ENCODE assay signal across 13 mouse cellular contexts in the genomic region with DNA sequence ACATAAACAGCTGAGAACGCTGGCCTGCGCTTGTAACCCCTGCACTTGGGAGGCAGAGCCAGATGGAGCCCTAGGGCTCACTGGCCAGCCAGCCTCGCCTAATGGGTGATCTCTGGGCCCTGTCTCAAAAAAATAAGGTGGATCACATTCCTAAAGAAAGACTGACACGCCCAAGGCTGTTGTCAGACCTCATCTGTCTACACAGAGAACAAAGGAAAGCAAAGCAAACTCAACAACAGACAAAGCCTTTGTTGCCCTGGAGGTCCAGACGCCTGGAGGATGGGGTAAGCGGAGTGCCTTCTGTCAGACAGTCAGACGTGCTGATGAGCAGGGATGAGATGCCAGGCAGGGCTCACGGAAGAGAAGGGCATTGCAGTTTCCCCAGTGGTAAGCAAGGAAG. TPM values are rescaled to one million over a fixed set of nuclear protein-coding genes. Genes with fewer than 3 reads are reported as not detected.
A peak's percentile ranks its signal among the peaks of the same experiment; 100 is the strongest.
DNase-seq lines count a peak whose midpoint lies in the region; ATAC-seq and TF ChIP-seq lines count a peak whose summit lies in the region.
"Had no signal": no experiment of that assay in that cellular context is flagged by ENCODE, and none has a peak within 500 bp of the region (broad histone marks: within the 10 kb centered on the region; RNA-seq: fewer than 3 reads in every experiment).

No protein-coding gene starts in this region.

- H3K4me2 ChIP-seq in liver, embryonic 13.5 days: no peak overlapping the region

- WGBS in lung, adult 2 months: 38% methylated on average over 8 of the region's 8 CpGs
- 70% methylated on average over 8 of the region's 8 CpGs for WGBS in liver, embryonic 13.5 days (ENCODE audit: insufficient replicate concordance)

- H3K27me3 ChIP-seq in liver, embryonic 13.5 days: no peaks in the 10 kb centered on the region

- peak overlapping the region; percentile 96 for H3K27ac ChIP-seq in gastrocnemius, adult 2 months
- H3K27ac ChIP-seq in liver, embryonic 13.5 days: peak overlapping the region; percentile 88; the same call in 1 of the 2 replicates

- no peaks in the 10 kb centered on the region for H3K9me3 ChIP-seq in liver, embryonic 13.5 days (replicated peaks)

- TF ChIP-seq POLR2A in lung, adult 2 months (IDR thresholded peaks at IDR 0.05; ENCODE audit: borderline replicate concordance, extremely low read depth, low read depth, low read length): peak; percentile 46; the same call in 1 of the 2 replicates

- peaks cover 56% of the 10 kb centered on the region for H3K4me1 ChIP-seq in lung, adult 2 months (ENCODE audit: control insufficient read depth, insufficient read depth, low read length)
- H3K4me1 ChIP-seq in liver, embryonic 13.5 days (replicated peaks): peaks cover 86% of the 10 kb centered on the region

- no peak overlapping the region for H3K9ac ChIP-seq in liver, embryonic 13.5 days

- TF ChIP-seq CTCF in gastrocnemius, adult 2 months (IDR thresholded peaks at IDR 0.05): no peak
- TF ChIP-seq CTCF in lung, adult 2 months (IDR thresholded peaks at IDR 0.05; ENCODE audit: insufficient read depth, low read length): no peak

- peak overlapping the region; percentile 86 for H3K4me3 ChIP-seq in gastrocnemius, adult 2 months
- H3K4me3 ChIP-seq in lung, adult 2 months (replicated peaks; ENCODE audit: extremely low read depth, low read depth, low read length): peak overlapping the region; percentile 9
- no peak overlapping the region for H3K4me3 ChIP-seq in liver, embryonic 13.5 days (replicated peaks)

- H3K36me3 ChIP-seq in liver, embryonic 13.5 days: no peaks in the 10 kb centered on the region

- intact Hi-C loops in gastrocnemius, adult 2 months (cut with DNase I): loop anchor here (10.0 kb wide), 2 partner anchors 252 to 382 kb away; no protein-coding TSS in a partner anchor

- no peak for DNase-seq in gastrocnemius, adult 2 months
- DNase-seq in gastrocnemius, adult 18-20 months (ENCODE audit: low spot score): no peak
- DNase-seq in lung, adult 2 months: no peak
- DNase-seq in lung, postnatal 14 days: no peak
- peak; percentile 56 for DNase-seq in Muller cell, postnatal 12 days (ENCODE audit: inconsistent ontology term)
- no peak for DNase-seq in liver, embryonic 13.5 days
- no peak for DNase-seq in right cerebral cortex, adult 18-20 months
- DNase-seq: cerebellum, adult 11-12 months had no signal

- ATAC-seq in liver, embryonic 13.5 days (ENCODE audit: low read depth): no peak
- ATAC-seq in granulocyte monocyte progenitor cell, adult 5-6 weeks (replicated peaks; ENCODE audit: poor library complexity, severe bottlenecking): no peak

RNA-seq across cellular contexts. Expression of gene Tmem140, which starts 3.8 kb away (rescaled TPM):
- total RNA-seq in gastrocnemius, adult 2 months (2021): 10 to 100 TPM; 26.4 to 32.9 TPM
- total RNA-seq in gastrocnemius, adult 18-20 months (2021): 10 to 100 TPM; 30.5 to 42.8 TPM
- polyA plus RNA-seq in lung, adult 2 months (2012; rRNA removed): 71.8 and 74.8 TPM in 2 replicates
- 2.4 and 2.7 TPM in 2 replicates for polyA plus RNA-seq in liver, embryonic 13.5 days (2015; fragmentation: Nextera tagmentation; extraction: Ambion mirVana)
- total RNA-seq in granulocyte monocyte progenitor cell, adult 5-6 weeks (2014; fragmentation: Nextera tagmentation): 0.23 and 1.9 TPM in 2 replicates
- total RNA-seq in granulocyte monocyte progenitor cell, adult 5-6 weeks (2017): 0.26 and 0.82 TPM in 2 replicates

RNA-seq across cellular contexts. Expression of gene Cyren, which starts 11.1 kb away (rescaled TPM):
- 1 to 10 TPM; 2.8 to 3.7 TPM for total RNA-seq in gastrocnemius, adult 2 months (2021)
- 1 to 10 TPM; 2.8 to 3.7 TPM for total RNA-seq in gastrocnemius, adult 18-20 months (2021)
- 8.5 and 8.8 TPM in 2 replicates for polyA plus RNA-seq in lung, adult 2 months (2012; rRNA removed)
- 10.5 and 10.6 TPM in 2 replicates for polyA plus RNA-seq in liver, embryonic 13.5 days (2015; fragmentation: Nextera tagmentation; extraction: Ambion mirVana)
- 1.8 and 9.5 TPM in 2 replicates for total RNA-seq in granulocyte monocyte progenitor cell, adult 5-6 weeks (2014; fragmentation: Nextera tagmentation)
- total RNA-seq in granulocyte monocyte progenitor cell, adult 5-6 weeks (2017): 4.1 and 9.0 TPM in 2 replicates

RNA-seq across cellular contexts. Expression of gene Wdr91, which starts 43.9 kb away (rescaled TPM):
- 1 to 10 TPM; 5.2 to 8.0 TPM for total RNA-seq in gastrocnemius, adult 2 months (2021)
- total RNA-seq in gastrocnemius, adult 18-20 months (2021): 1 to 10 TPM; 4.7 to 6.4 TPM
- polyA plus RNA-seq in lung, adult 2 months (2012; rRNA removed): 25.4 and 30.4 TPM in 2 replicates
- 12.3 and 13.8 TPM in 2 replicates for polyA plus RNA-seq in liver, embryonic 13.5 days (2015; fragmentation: Nextera tagmentation; extraction: Ambion mirVana)
- 11.8 and 12.6 TPM in 2 replicates for total RNA-seq in granulocyte monocyte progenitor cell, adult 5-6 weeks (2014; fragmentation: Nextera tagmentation)
- 16.8 and 17.4 TPM in 2 replicates for total RNA-seq in granulocyte monocyte progenitor cell, adult 5-6 weeks (2017)

RNA-seq across cellular contexts. Expression of gene Stra8, which starts 53.2 kb away (rescaled TPM):
- total RNA-seq in gastrocnemius, adult 2 months (2021): not detected
- not detected for total RNA-seq in gastrocnemius, adult 18-20 months (2021)
- not detected in 2 replicates for polyA plus RNA-seq in lung, adult 2 months (2012; rRNA removed)
- polyA plus RNA-seq in liver, embryonic 13.5 days (2015; fragmentation: Nextera tagmentation; extraction: Ambion mirVana): not detected in 2 replicates
- total RNA-seq in granulocyte monocyte progenitor cell, adult 5-6 weeks (2014; fragmentation: Nextera tagmentation): not detected in 2 replicates
- total RNA-seq in granulocyte monocyte progenitor cell, adult 5-6 weeks (2017): not detected in 2 replicates
- total RNA-seq: heart, postnatal 36 days had no signal
- polyA plus RNA-seq: C2C12; liver, embryonic 16.5 days; stomach, embryonic 14.5 days had no signal

Comparison
In these comparisons a context has a peak if more than half of its experiments do, and no peak if none do; other contexts are left out.
1. RNA of gene Tmem140, which starts 3.8 kb away (total RNA-seq): 30.5 to 42.8 TPM in gastrocnemius, adult 18-20 months and 26.4 to 32.9 TPM in gastrocnemius, adult 2 months; 0.23 to 1.9 TPM in granulocyte monocyte progenitor cell, adult 5-6 weeks; every median in the first group is over 4 times any median in the second.